Mouse (Mus musculus) liver, embryonic 11.5 days (tissue): Measurements from ENCODE around the gene Kcnn1. TPM values are rescaled to one million over a fixed set of nuclear protein-coding genes. Genes with fewer than 3 reads are reported as not detected.

Source experiments
- ATAC-seq: fragments of 200-750 bp; cut with Nextera tagmentation; replicated peaks from 2 replicates; pipeline ENCODE4 v1.8.0; 2017; ENCODE audit warnings: moderate number of reproducible peaks, mild to moderate bottlenecking, moderate TSS enrichment, moderate library complexity; ENCODE audit not compliant: low FRiP score
- DNase-seq: peaks from one replicate; pipeline ENCODE4 v3.0.0-alpha.2; 2017; ENCODE audit warnings: low spot score
- H3K27ac ChIP-seq: fragments of 300-500 bp; sonication (generic); 2 replicates; pipeline ENCODE4 v1.5.1; 2014; ENCODE audit warnings: mild to moderate bottlenecking, low read depth, low read length, control low read depth
- H3K27me3 ChIP-seq: fragments of 300-500 bp; sonication (generic); replicated peaks from 2 replicates; pipeline ENCODE4 v1.6.1; 2014; ENCODE audit warnings: low read length, mixed read lengths; ENCODE audit not compliant: control insufficient read depth, insufficient read depth
- H3K36me3 ChIP-seq: fragments of 300-500 bp; sonication (generic); 2 replicates; pipeline ENCODE4 v1.6.1; 2014; ENCODE audit warnings: mild to moderate bottlenecking, low read length, moderate library complexity, mixed read lengths; ENCODE audit not compliant: control insufficient read depth, insufficient read depth
- H3K4me1 ChIP-seq: fragments of 300-500 bp; sonication (generic); replicated peaks from 2 replicates; pipeline ENCODE4 v1.6.1; 2014; ENCODE audit warnings: low read length, mixed read lengths; ENCODE audit not compliant: control insufficient read depth, insufficient read depth
- H3K4me2 ChIP-seq: fragments of 300-500 bp; sonication (generic); 2 replicates; pipeline ENCODE4 v1.6.1; 2014; ENCODE audit warnings: mild to moderate bottlenecking, control low read depth, moderate library complexity
- H3K4me3 ChIP-seq: fragments of 300-500 bp; sonication (generic); 2 replicates; pipeline ENCODE4 v1.5.1; 2014; ENCODE audit warnings: low read depth, low read length, control low read depth
- H3K9ac ChIP-seq: fragments of 300-500 bp; sonication (generic); 2 replicates; pipeline ENCODE4 v1.6.1; 2014; ENCODE audit warnings: low read depth, low read length, control low read depth
- H3K9me3 ChIP-seq: fragments of 300-500 bp; sonication (generic); 2 replicates; pipeline ENCODE4 v1.6.1; 2016; ENCODE audit warnings: low read length, inconsistent platforms, mixed read lengths; ENCODE audit not compliant: control insufficient read depth
- WGBS: fragments of 180-500 bp; shearing (Covaris S2); extraction: QIAGEN DNeasy Blood & Tissue Kit; methylation state at CpG from one replicate; pipeline ENCODE4 v1.1.7; 2014; 5-methylcytosine and 5-hydroxymethylcytosine counted together
- polyA plus RNA-seq: library from polyadenylated mRNA; unstranded; fragments of >200 nt; fragmentation: Nextera tagmentation; extraction: Ambion mirVana; gene quantifications from 2 replicates; pipeline ENCODE4 v1.2.1, GENCODE M21; 2014

Gene Kcnn1
- polyA plus RNA-seq, 1 experiment from 2014 or later = 0.47 TPM

- no peak overlapping the region for H3K27ac ChIP-seq
- peaks cover 9% of the 10 kb centered on the region for H3K4me1 ChIP-seq
- no peak overlapping the region for H3K4me3 ChIP-seq
- H3K4me2 ChIP-seq = no peak overlapping the region
- ATAC-seq (no peak), DNase-seq (no peak)
- H3K27me3 ChIP-seq = peaks cover 27% of the 10 kb centered on the region
- no peak overlapping the region; the same call in 1 of the 2 replicates for H3K9ac ChIP-seq
- no peaks in the 10 kb centered on the region for H3K9me3 ChIP-seq
- 56% methylated on average over 6 of the region's 6 CpGs for WGBS
- H3K36me3 ChIP-seq = no peaks in the 10 kb centered on the region
Measured at GRCm38 (mm10) chr8:70851837-70852236, 11.2 kb downstream of the Kcnn1 start.

- peaks cover 8% of the 10 kb centered on the region for H3K4me1 ChIP-seq
- no peak overlapping the region for H3K9ac ChIP-seq
- no peak overlapping the region for H3K4me3 ChIP-seq
- peaks cover 20% of the 10 kb centered on the region for H3K27me3 ChIP-seq
- no peak overlapping the region for H3K27ac ChIP-seq
- DNase-seq = no peak
- H3K9me3 ChIP-seq = no peaks in the 10 kb centered on the region
- WGBS = 71% methylated on average over 4 of the region's 4 CpGs
- no peaks in the 10 kb centered on the region for H3K36me3 ChIP-seq
- no peak overlapping the region for H3K4me2 ChIP-seq
- ATAC-seq = no peak
Measured at GRCm38 (mm10) chr8:70850947-70851346, 12.1 kb downstream of the Kcnn1 start.

GRCm38 (mm10) chr8:70850132-70850845 lies 12.8 kb downstream of the Kcnn1 start:
- H3K36me3 ChIP-seq = no peaks in the 10 kb centered on the region
- no peaks in the 10 kb centered on the region for H3K9me3 ChIP-seq
- no peak overlapping the region for H3K27ac ChIP-seq
- H3K27me3 ChIP-seq = peaks cover 16% of the 10 kb centered on the region
- WGBS = 62% methylated on average over 7 of the region's 7 CpGs
- H3K4me1 ChIP-seq = peaks cover 8% of the 10 kb centered on the region
- ATAC-seq = no peak
- DNase-seq = no peak
- no peak overlapping the region for H3K4me2 ChIP-seq
- no peak overlapping the region for H3K9ac ChIP-seq
- no peak overlapping the region for H3K4me3 ChIP-seq

- Histone ChIP-seq H3K9me3 (no peaks in the 10 kb centered on the region), H3K9ac (no peak overlapping the region), H3K36me3 (no peaks in the 10 kb centered on the region), H3K4me1 (peaks cover 8% of the 10 kb centered on the region), H3K27me3 (peaks cover 16% of the 10 kb centered on the region), H3K27ac (no peak overlapping the region), H3K4me2 (no peak overlapping the region), H3K4me3 (no peak overlapping the region)
- ATAC-seq (no peak), DNase-seq (no peak)
- 80% methylated on average over 3 of the region's 3 CpGs for WGBS
Measured at GRCm38 (mm10) chr8:70849333-70849990, 13.6 kb downstream of the Kcnn1 start.

- Histone ChIP-seq H3K9me3 (no peaks in the 10 kb centered on the region), H3K9ac (no peak overlapping the region), H3K4me2 (no peak overlapping the region), H3K27ac (no peak overlapping the region), H3K36me3 (no peaks in the 10 kb centered on the region), H3K27me3 (peaks cover 16% of the 10 kb centered on the region), H3K4me1 (peaks cover 23% of the 10 kb centered on the region), H3K4me3 (no peak overlapping the region)
- no peak for DNase-seq
- no peak for ATAC-seq
- 50% methylated on average over 15 of the region's 15 CpGs for WGBS
Measured at GRCm38 (mm10) chr8:70846371-70847154, 16.5 kb downstream of the Kcnn1 start.

GRCm38 (mm10) chr8:70845108-70845507 lies 17.9 kb downstream of the Kcnn1 start:
- H3K27me3 ChIP-seq = peaks cover 11% of the 10 kb centered on the region
- no peak overlapping the region for H3K4me3 ChIP-seq
- peak overlapping the region; percentile 4; the same call in 1 of the 2 replicates for H3K9ac ChIP-seq
- no peak for DNase-seq
- WGBS = 45% methylated on average over 5 of the region's 5 CpGs
- H3K27ac ChIP-seq = no peak overlapping the region
- no peak for ATAC-seq
- H3K4me1 ChIP-seq = peaks cover 29% of the 10 kb centered on the region
- no peaks in the 10 kb centered on the region for H3K9me3 ChIP-seq
- no peaks in the 10 kb centered on the region for H3K36me3 ChIP-seq
- H3K4me2 ChIP-seq = no peak overlapping the region

GRCm38 (mm10) chr8:70844523-70844922 lies 18.5 kb downstream of the Kcnn1 start:
- Histone ChIP-seq H3K4me3 (no peak overlapping the region), H3K9ac (peak overlapping the region; percentile 51), H3K4me1 (peaks cover 31% of the 10 kb centered on the region), H3K27me3 (peaks cover 9% of the 10 kb centered on the region), H3K9me3 (no peaks in the 10 kb centered on the region), H3K27ac (peak overlapping the region; percentile 97), H3K4me2 (no peak overlapping the region), H3K36me3 (no peaks in the 10 kb centered on the region)
- DNase-seq (peak; percentile 95), ATAC-seq (no peak)
- 1% methylated on average over 6 of the region's 6 CpGs for WGBS

GRCm38 (mm10) chr8:70843941-70844340 lies 19.1 kb downstream of the Kcnn1 start:
- Histone ChIP-seq H3K4me3 (0 out of 2 replicates have a peak overlapping the region, but pooled peaks have one; percentile 13), H3K36me3 (no peaks in the 10 kb centered on the region), H3K9me3 (no peaks in the 10 kb centered on the region), H3K4me1 (peaks cover 31% of the 10 kb centered on the region), H3K27me3 (peaks cover 9% of the 10 kb centered on the region), H3K9ac (peak overlapping the region; percentile 51), H3K27ac (peak overlapping the region; percentile 97), H3K4me2 (peak overlapping the region; percentile 61)
- no peak for ATAC-seq
- no peak for DNase-seq
- 72% methylated on average over 8 of the region's 8 CpGs for WGBS
